8 mouse cellular contexts compared by ENCODE assay signal in the genomic region with DNA sequence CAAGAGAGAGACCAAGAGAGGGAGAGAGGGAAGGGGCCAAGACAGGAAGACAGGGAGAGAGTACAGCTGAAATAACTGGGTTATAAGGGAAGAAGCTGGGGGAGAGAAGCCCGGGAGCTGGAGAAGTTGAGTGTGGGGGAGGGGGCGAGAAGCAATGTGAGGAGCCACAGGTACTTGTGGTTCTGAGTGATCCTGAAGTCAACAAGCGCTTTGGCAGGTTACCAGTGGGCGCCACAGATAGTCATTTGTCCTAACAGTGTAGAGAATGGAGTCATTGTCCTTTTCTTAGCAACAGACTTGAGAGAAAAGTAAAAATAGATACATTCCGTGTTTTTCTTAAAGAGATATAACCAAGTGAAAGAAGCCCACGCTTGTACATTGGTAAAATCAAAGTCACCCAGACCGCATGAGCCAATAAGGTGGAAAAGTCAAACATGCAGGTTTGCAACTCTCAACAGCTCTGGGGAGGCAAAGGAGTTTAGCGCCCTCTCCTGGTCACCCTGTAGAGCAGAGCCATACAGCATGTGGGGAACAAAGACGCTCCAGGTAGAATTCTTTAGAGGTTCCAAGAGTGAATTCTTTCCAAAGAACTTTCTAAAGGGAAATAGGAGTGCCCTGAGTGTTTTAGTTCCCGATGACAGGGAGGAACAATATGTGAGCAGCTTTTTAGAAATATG.
DNase-seq lines count a peak whose midpoint lies in the region; ATAC-seq lines count a peak whose summit lies in the region.

No protein-coding gene starts in this region.

- DNase-seq in cerebellum, adult 11 months, result peak; percentile 38
- peak; percentile 49 to 57 for DNase-seq in CD8-positive naive resting alpha-beta T cell, adult 2 months (ENCODE audit: low read depth in 2 of 2, low spot score in 2 of 2)
- DNase-seq in c-Kit-positive CD71-positive TER-119-positive erythroid progenitor cells, embryonic 14.5 days (ENCODE audit: low spot score), result peak; percentile 58
- peak; percentile 16 to 22 for DNase-seq in frontal cortex, postnatal 14 days (ENCODE audit: low spot score in 2 of 2)
- peak; percentile 46 to 75 for DNase-seq in kidney, postnatal 36 days
- DNase-seq in lung, postnatal 14 days, result peak; percentile 77
- peak; percentile 22 for DNase-seq in spleen, adult 12 weeks (ENCODE audit: low spot score)

- no peak for ATAC-seq in cerebellum, adult (ENCODE audit: insufficient number of reproducible peaks, low FRiP score, low TSS enrichment)

Comparison
In these comparisons a context has a peak if more than half of its experiments do, and no peak if none do; other contexts are left out.
1. DNase-seq: peak in every context shown above with its lines; median percentile 77 in lung, postnatal 14 days; 60 in kidney, postnatal 36 days; 58 in c-Kit-positive CD71-positive TER-119-positive erythroid progenitor cells, embryonic 14.5 days; 53 in CD8-positive naive resting alpha-beta T cell, adult 2 months; 38 in cerebellum, adult 11 months; 22 in spleen, adult 12 weeks; 19 in frontal cortex, postnatal 14 days.